Mouse (Mus musculus) mouse embryonic stem cell (cell line): Measurements from ENCODE around the gene Dync1li1.

Experiments
- in situ Hi-C, 2 experiments: fragments of 300-500 bp; cut with MboI; formaldehyde crosslinking; loops; 1 replicate in 1 of 2; 3 replicates in 1 of 2; pipeline ENCODE4 v1.14.3; 2019 to 2020; ENCODE audit warnings: low sequenced_read_pairs in 2 of 2, low pct_unique_long_range_greater_than_20kb in 1 of 2, mixed read lengths in 1 of 2; ENCODE audit not compliant: unreplicated experiment in 1 of 2

Gene Dync1li1

GRCm38 (mm10) chr9:114752863-114753484, 64.4 kb downstream of the Dync1li1 start:
- in situ Hi-C loops = no loop called here

GRCm38 (mm10) chr9:114758272-114758671, 69.7 kb downstream of the Dync1li1 start:
- in situ Hi-C loops = no loop called here

GRCm38 (mm10) chr9:114758801-114759200, 70.2 kb downstream of the Dync1li1 start:
- in situ Hi-C loops = no loop called here

GRCm38 (mm10) chr9:114759886-114760285, 71.3 kb downstream of the Dync1li1 start:
- in situ Hi-C loops = no loop called here

- in situ Hi-C loops = no loop called here
These were observed 71.8 kb downstream of the Dync1li1 start for GRCm38 (mm10) chr9:114760353-114760752.

GRCm38 (mm10) chr9:114761848-114762247, 73.3 kb downstream of the Dync1li1 start:
- in situ Hi-C loops = no loop called here

GRCm38 (mm10) chr9:114763341-114763740, 74.8 kb downstream of the Dync1li1 start:
- in situ Hi-C loops = no loop called here

GRCm38 (mm10) chr9:114767030-114767429, 78.4 kb downstream of the Dync1li1 start:
- in situ Hi-C loops = no loop called here

GRCm38 (mm10) chr9:114767507-114767906, 78.9 kb downstream of the Dync1li1 start:
- in situ Hi-C loops = no loop called here

GRCm38 (mm10) chr9:114768066-114768465, 79.5 kb downstream of the Dync1li1 start:
- in situ Hi-C loops = no loop called here

GRCm38 (mm10) chr9:114770224-114770623, 81.6 kb downstream of the Dync1li1 start:
- in situ Hi-C loops = no loop called here

- in situ Hi-C loops = no loop called here
These were observed 83.0 kb downstream of the Dync1li1 start for GRCm38 (mm10) chr9:114771565-114771964.
